Mouse (Mus musculus): ENCODE measurements around the gene Mitf.

Gene Mitf

GRCm38 (mm10) chr6:98005566-98005965, 198.7 kb downstream of the Mitf start:
- in situ Hi-C loops (cut with MboI; ENCODE audit: unreplicated experiment in 2 of 2), result loop anchor here in 1 of 2 experiments (10.0 to 25.0 kb wide), 2 partner anchors 251 to 743 kb away; partner anchors contain the start of gene Lmod3

GRCm38 (mm10) chr6:98015066-98015465, 208.2 kb downstream of the Mitf start:
- in situ Hi-C loops (cut with MboI; ENCODE audit: unreplicated experiment in 2 of 2), result loop anchor here in 1 of 2 experiments (25.0 kb wide), 1 partner anchor 753 kb away; the partner anchor contains the start of gene Lmod3

- in situ Hi-C loops (cut with MboI; ENCODE audit: unreplicated experiment in 2 of 2), result loop anchor here in 1 of 2 experiments (25.0 kb wide), 1 partner anchor 754 kb away; the partner anchor contains the start of gene Lmod3
Measured at GRCm38 (mm10) chr6:98015819-98016218, 209.0 kb downstream of the Mitf start.

- in situ Hi-C loops (cut with MboI; ENCODE audit: unreplicated experiment in 2 of 2), result loop anchor here in 1 of 2 experiments (25.0 kb wide), 1 partner anchor 762 kb away; the partner anchor contains the start of gene Lmod3
Measured at GRCm38 (mm10) chr6:98023876-98024275, 217.0 kb downstream of the Mitf start.

GRCm38 (mm10) chr6:98038513-98038912, 231.7 kb downstream of the Mitf start:
- in situ Hi-C loops (cut with MboI; ENCODE audit: unreplicated experiment in 2 of 2), result no loop called here

- in situ Hi-C loops (cut with MboI; ENCODE audit: unreplicated experiment in 2 of 2), result no loop called here
Measured at GRCm38 (mm10) chr6:98041795-98042194, 234.9 kb downstream of the Mitf start.

- in situ Hi-C loops (cut with MboI; ENCODE audit: unreplicated experiment in 2 of 2), result no loop called here
Measured at GRCm38 (mm10) chr6:98046295-98047108, 239.7 kb downstream of the Mitf start.

- in situ Hi-C loops (cut with MboI; ENCODE audit: unreplicated experiment in 2 of 2), result no loop called here
Measured at GRCm38 (mm10) chr6:98047741-98048140, 240.9 kb downstream of the Mitf start.

- in situ Hi-C loops (cut with MboI; ENCODE audit: unreplicated experiment in 2 of 2), result no loop called here
Measured at GRCm38 (mm10) chr6:98048671-98049438, 242.0 kb downstream of the Mitf start.

GRCm38 (mm10) chr6:98049551-98049950, 242.7 kb downstream of the Mitf start:
- in situ Hi-C loops (cut with MboI; ENCODE audit: unreplicated experiment in 2 of 2), result no loop called here

GRCm38 (mm10) chr6:98061878-98062277, 255.0 kb downstream of the Mitf start:
- in situ Hi-C loops (cut with MboI; ENCODE audit: unreplicated experiment in 2 of 2), result no loop called here

- in situ Hi-C loops (cut with MboI; ENCODE audit: unreplicated experiment in 2 of 2), result no loop called here
Measured at GRCm38 (mm10) chr6:98064926-98065325, 258.1 kb downstream of the Mitf start.

GRCm38 (mm10) chr6:98066420-98066819, 259.6 kb downstream of the Mitf start:
- in situ Hi-C loops (cut with MboI; ENCODE audit: unreplicated experiment in 2 of 2), result no loop called here
